Mouse (Mus musculus): ENCODE results near the gene Strip1.

DNA sequence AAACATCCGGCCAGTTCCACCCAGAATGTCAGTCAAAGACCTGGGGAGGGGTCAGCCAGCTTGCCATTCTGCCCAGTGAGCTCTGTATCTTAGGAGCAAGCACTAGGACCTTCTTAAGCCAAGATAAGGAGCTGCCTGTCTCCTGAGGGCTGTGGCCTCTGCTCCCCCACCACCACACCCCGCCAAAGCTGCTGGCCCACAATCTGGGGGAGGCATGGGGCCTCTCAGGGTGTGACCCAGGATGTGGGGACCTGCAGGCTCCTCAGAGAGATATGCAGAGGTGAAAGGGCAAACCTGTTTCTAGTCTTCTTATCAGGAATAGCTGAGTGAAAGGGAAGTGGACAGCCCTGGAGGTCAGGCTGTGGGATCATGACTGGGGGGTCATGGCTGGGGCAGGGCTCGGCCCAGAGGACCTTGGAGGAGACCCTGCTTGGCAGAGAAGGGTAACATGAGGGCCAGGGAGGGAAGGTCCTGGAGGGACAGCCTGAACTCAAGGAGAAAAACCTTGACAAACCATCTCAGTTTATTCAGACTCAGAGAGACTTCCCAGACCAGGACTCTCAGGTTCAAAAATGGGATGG lies 53.6 kb downstream of the Strip1 start:
- TF ChIP-seq CTCF (IDR thresholded peaks at IDR 0.05; ENCODE audit: low read depth, low read length) (no peak), POLR2A (IDR thresholded peaks at IDR 0.05; ENCODE audit: borderline replicate concordance, low read depth, low read length) (no peak)
